Mouse (Mus musculus) layer of hippocampus, postnatal 25 days (tissue): ENCODE results near the gene Plekhg5. TPM values are rescaled to one million over a fixed set of nuclear protein-coding genes. Genes with fewer than 3 reads are reported as not detected.

Experiments
- total RNA-seq, 2 experiments: library from RNA; stranded (reverse); gene quantifications; 2 replicates each; pipeline ENCODE4 v1.2.3; 2021

Gene Plekhg5
- total RNA-seq, 2 experiments from 2014 or later = 128 to 173 TPM

Other genes with a start within 250 kb of the Plekhg5 start
- 100 to 1,000 TPM; 244 to 251 TPM for gene Camta1, start 210.6 kb upstream of the Plekhg5 start, total RNA-seq
- gene Dnajc11, start 138.8 kb upstream of the Plekhg5 start, total RNA-seq = 10 to 100 TPM; 62.7 to 69.7 TPM
- gene Thap3, start 83.5 kb upstream of the Plekhg5 start, total RNA-seq = 10 to 100 TPM; 24.3 to 25.5 TPM
- gene Phf13, start 76.2 kb upstream of the Plekhg5 start, total RNA-seq = 10 to 100 TPM; 11.7 to 12.5 TPM
- gene Klhl21, start 63.7 kb upstream of the Plekhg5 start, total RNA-seq = 10 to 100 TPM; 19.1 to 20.7 TPM
- gene Zbtb48, start 44.8 kb upstream of the Plekhg5 start, total RNA-seq = 10 to 100 TPM; 11.0 to 15.8 TPM
- under 1 TPM; 0.49 to 0.54 TPM for gene Tas1r1, start 33.9 kb upstream of the Plekhg5 start, total RNA-seq
- gene Nol9, start 33.2 kb upstream of the Plekhg5 start, total RNA-seq = 10 to 100 TPM; 20.9 to 22.3 TPM
- gene Tnfrsf25, start 43.4 kb downstream of the Plekhg5 start, total RNA-seq = 10 to 100 TPM; 26.4 to 42.6 TPM
- 1 to 10 TPM; 1.3 to 1.4 TPM for gene Espn, start 79.9 kb downstream of the Plekhg5 start, total RNA-seq
- not detected for gene Hes2, start 86.4 kb downstream of the Plekhg5 start, total RNA-seq
- gene Acot7, start 105.6 kb downstream of the Plekhg5 start, total RNA-seq = 100 to 1,000 TPM; 318 to 353 TPM
- gene Gpr153, start 201.7 kb downstream of the Plekhg5 start, total RNA-seq = 1 to 10 TPM; 5.4 to 6.0 TPM
- not detected for gene Hes3, start 219.2 kb downstream of the Plekhg5 start, total RNA-seq
- 10 to 100 TPM; 38.9 to 45.1 TPM for gene Icmt, start 224.7 kb downstream of the Plekhg5 start, total RNA-seq
- gene Rnf207, start 246.5 kb downstream of the Plekhg5 start, total RNA-seq = 1 to 10 TPM; 2.6 to 5.8 TPM